Mouse (Mus musculus) layer of hippocampus, postnatal 36 days (tissue): ENCODE data around the gene Ttc25. TPM values are rescaled to one million over a fixed set of nuclear protein-coding genes. Genes with fewer than 3 reads are reported as not detected.
"Not testable (repeated sequence)": the region's sequence is repeated elsewhere in the genome, so short reads cannot be mapped to it uniquely, and the experiment has no call there.

Source experiments
- DNase-seq, 2 experiments: peaks; one replicate each; pipeline ENCODE4 v3.0.0; 2022
- total RNA-seq, 2 experiments: library from RNA; stranded (reverse); gene quantifications; 2 replicates each; pipeline ENCODE4 v1.2.3; 2021

Gene Ttc25
- total RNA-seq, 2 experiments from 2014 or later, result 0.82 to 1.3 TPM

GRCm38 (mm10) chr11:100604321-100605005 lies 59.1 kb downstream of the Ttc25 start:
- no peak for DNase-seq

GRCm38 (mm10) chr11:100605451-100605850 lies 60.0 kb downstream of the Ttc25 start:
- DNase-seq, result no peak

GRCm38 (mm10) chr11:100607121-100607520 lies 61.7 kb downstream of the Ttc25 start:
- no peak for DNase-seq

- no peak for DNase-seq
Measured at GRCm38 (mm10) chr11:100608796-100609195, 63.4 kb downstream of the Ttc25 start.

- no peak for DNase-seq
Measured at GRCm38 (mm10) chr11:100609355-100609996, 64.1 kb downstream of the Ttc25 start.

GRCm38 (mm10) chr11:100609997-100610680 lies 64.7 kb downstream of the Ttc25 start:
- no peak for DNase-seq

GRCm38 (mm10) chr11:100611627-100612026 lies 66.2 kb downstream of the Ttc25 start:
- no peak for DNase-seq

- no peak for DNase-seq
Measured at GRCm38 (mm10) chr11:100613241-100613640, 67.8 kb downstream of the Ttc25 start.

- DNase-seq, result no peak
Measured at GRCm38 (mm10) chr11:100616332-100616731, 70.9 kb downstream of the Ttc25 start.

GRCm38 (mm10) chr11:100616836-100617235 lies 71.4 kb downstream of the Ttc25 start:
- DNase-seq, result not testable (repeated sequence)

- DNase-seq, result no peak
Measured at GRCm38 (mm10) chr11:100617480-100617879, 72.1 kb downstream of the Ttc25 start.

GRCm38 (mm10) chr11:100618761-100619484 lies 73.5 kb downstream of the Ttc25 start, which contains the start of gene Nkiras2:
Nkiras2 (plus strand) TSS chr11:100619244.
- peak in 1 of 2 experiments; percentile 38 for DNase-seq

- DNase-seq, result peak; percentile 98
Measured at GRCm38 (mm10) chr11:100619485-100619975, 74.1 kb downstream of the Ttc25 start.

GRCm38 (mm10) chr11:100619982-100620381 lies 74.6 kb downstream of the Ttc25 start, which contains the start of gene Dnajc7:
Dnajc7 (minus strand) TSS chr11:100620168.
- no peak for DNase-seq

Other genes starting within 250 kb of the Ttc25 start
- 100 to 1,000 TPM; 775 to 777 TPM for gene Eif1, start 225.7 kb upstream of the Ttc25 start, total RNA-seq
- gene Gast, start 211.2 kb upstream of the Ttc25 start, total RNA-seq, result not detected
- gene Hap1, start 189.5 kb upstream of the Ttc25 start, total RNA-seq, result 100 to 1,000 TPM; 148 to 154 TPM
- 10 to 100 TPM; 36.5 to 39.8 TPM for gene Jup, start 147.8 kb upstream of the Ttc25 start, total RNA-seq
- gene P3h4, start 130.8 kb upstream of the Ttc25 start, total RNA-seq, result 1 to 10 TPM; 8.7 to 9.4 TPM
- 1 to 10 TPM; 4.4 to 5.0 TPM for gene Fkbp10, start 129.9 kb upstream of the Ttc25 start, total RNA-seq
- 10 to 100 TPM; 56.9 to 62.8 TPM for gene Nt5c3b, start 103.8 kb upstream of the Ttc25 start, total RNA-seq
- gene Klhl10, start 103.7 kb upstream of the Ttc25 start, total RNA-seq, result 1 to 10 TPM; 1.4 to 1.9 TPM
- 100 to 1,000 TPM; 126 to 127 TPM for gene Klhl11, start 72.9 kb upstream of the Ttc25 start, total RNA-seq
- 100 to 1,000 TPM; 103 to 109 TPM for gene Acly, start 17.6 kb upstream of the Ttc25 start, total RNA-seq
- 100 to 1,000 TPM; 246 to 256 TPM for gene Cnp, start 29.3 kb downstream of the Ttc25 start, total RNA-seq
- 10 to 100 TPM; 12.5 to 15.1 TPM for gene Nkiras2, start 73.6 kb downstream of the Ttc25 start, total RNA-seq
- 100 to 1,000 TPM; 249 to 265 TPM for gene Dnajc7, start 74.6 kb downstream of the Ttc25 start, total RNA-seq
- gene Zfp385c, start 146.8 kb downstream of the Ttc25 start, total RNA-seq, result under 1 TPM; 0.15 to 0.66 TPM
- 1 to 10 TPM; 1.5 to 3.4 TPM for gene Dhx58, start 158.7 kb downstream of the Ttc25 start, total RNA-seq
- 10 to 100 TPM; 53.0 to 54.4 TPM for gene Kat2a, start 166.9 kb downstream of the Ttc25 start, total RNA-seq
- gene Hspb9, start 168.2 kb downstream of the Ttc25 start, total RNA-seq, result not detected
- gene Rab5c, start 192.6 kb downstream of the Ttc25 start, total RNA-seq, result 100 to 1,000 TPM; 143 to 149 TPM
- 1 to 10 TPM; 1.7 TPM for gene Kcnh4, start 214.3 kb downstream of the Ttc25 start, total RNA-seq
- gene Hcrt, start 217.3 kb downstream of the Ttc25 start, total RNA-seq, result not detected
- 1 to 10 TPM; 6.2 to 9.9 TPM for gene Ghdc, start 225.3 kb downstream of the Ttc25 start, total RNA-seq